Mouse (Mus musculus) embryonic facial prominence, embryonic 14.5 days (tissue): ENCODE data around the gene Kiz. TPM values are rescaled to one million over a fixed set of nuclear protein-coding genes. Genes with fewer than 3 reads are reported as not detected.
A peak's percentile ranks its signal among the peaks of the same experiment; 100 is the strongest.

Source experiments
- ATAC-seq: fragments of 200-750 bp; cut with Nextera tagmentation; 2 replicates; pipeline ENCODE4 v1.8.0; 2017; ENCODE audit warnings: low read depth, moderate number of reproducible peaks, moderate TSS enrichment
- DNase-seq: peaks from one replicate; pipeline ENCODE4 v3.0.0-alpha.2; 2015; ENCODE audit warnings: low spot score
- H3K27ac ChIP-seq: fragments of 300-500 bp; sonication (generic); replicated peaks from 2 replicates; pipeline ENCODE4 v1.5.1; 2014; ENCODE audit warnings: low read depth, mild to moderate bottlenecking, low read length, moderate library complexity
- H3K27me3 ChIP-seq: fragments of 300-500 bp; sonication (generic); replicated peaks from 2 replicates; pipeline ENCODE4 v1.6.1; 2014; ENCODE audit warnings: low read length; ENCODE audit not compliant: control insufficient read depth, insufficient read depth
- H3K36me3 ChIP-seq: fragments of 300-500 bp; sonication (generic); 2 replicates; pipeline ENCODE4 v1.6.1; 2014; ENCODE audit warnings: low read length, mixed read lengths; ENCODE audit not compliant: control insufficient read depth, insufficient read depth
- H3K4me1 ChIP-seq: fragments of 300-500 bp; sonication (generic); 2 replicates; pipeline ENCODE4 v1.6.1; 2014; ENCODE audit warnings: antibody characterized with exemption, low read length; ENCODE audit not compliant: control insufficient read depth, insufficient read depth
- H3K4me2 ChIP-seq: fragments of 300-500 bp; sonication (generic); 2 replicates; pipeline ENCODE4 v1.6.1; 2014; ENCODE audit warnings: low read depth, mild to moderate bottlenecking, low read length, moderate library complexity, mixed read lengths
- H3K4me3 ChIP-seq: fragments of 300-500 bp; sonication (generic); 2 replicates; pipeline ENCODE4 v1.5.1; 2014; ENCODE audit warnings: low read depth, mild to moderate bottlenecking, low read length
- H3K9ac ChIP-seq: fragments of 300-500 bp; sonication (generic); 2 replicates; pipeline ENCODE4 v1.6.1; 2014; ENCODE audit warnings: low read depth, mild to moderate bottlenecking, low read length, moderate library complexity, mixed read lengths
- H3K9me3 ChIP-seq: fragments of 300-500 bp; sonication (generic); 2 replicates; pipeline ENCODE4 v1.6.1; 2016; ENCODE audit warnings: low read length; ENCODE audit not compliant: control insufficient read depth
- WGBS: fragments of 180-500 bp; shearing (Covaris S2); extraction: QIAGEN DNeasy Blood & Tissue Kit; methylation state at CpG from one replicate; pipeline ENCODE4 v1.1.7; 2014; 5-methylcytosine and 5-hydroxymethylcytosine counted together
- polyA plus RNA-seq: library from polyadenylated mRNA; unstranded; fragments of >200 nt; fragmentation: Nextera tagmentation; extraction: Ambion mirVana; gene quantifications from 2 replicates; pipeline ENCODE4 v1.2.1, GENCODE M21; 2014

Gene Kiz
- 27.6 and 31.2 TPM in 2 replicates for polyA plus RNA-seq

DNA sequence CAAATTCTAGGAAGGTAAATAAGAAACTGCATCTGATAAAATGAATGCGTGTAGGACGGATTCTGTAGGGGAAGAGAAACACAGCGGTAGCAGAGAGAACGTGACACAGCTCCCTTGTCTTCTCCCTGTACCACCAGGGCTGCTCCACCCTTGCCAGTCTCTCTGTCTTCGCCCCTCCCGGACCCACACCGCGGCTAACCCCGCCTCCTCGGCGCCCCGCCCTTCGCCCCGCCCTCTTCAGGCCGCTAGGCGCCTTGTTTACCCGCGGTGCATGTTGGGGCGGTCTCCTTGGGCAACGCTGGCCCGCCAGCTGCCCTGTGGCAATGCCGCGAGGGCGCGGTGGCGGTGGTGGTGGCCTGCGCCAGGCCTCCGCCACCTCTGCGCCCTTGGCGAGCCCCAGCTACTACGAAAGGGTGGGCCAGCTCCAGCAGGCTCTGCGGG is at the start of gene Kiz:
Gene Kiz (plus strand): TSS at position 266 of the 441 bp plus-strand sequence.
- Histone ChIP-seq H3K36me3 (no peaks in the 10 kb centered on the region), H3K9me3 (no peaks in the 10 kb centered on the region), H3K4me1 (no peaks in the 10 kb centered on the region), H3K27me3 (no peaks in the 10 kb centered on the region), H3K4me3 (peak within 1 kb of the TSS; percentile 87), H3K27ac (peak within 1 kb of the TSS; percentile 70), H3K9ac (peak within 1 kb of the TSS; percentile 83), H3K4me2 (peak within 1 kb of the TSS; percentile 70)
- peak; percentile 99 for ATAC-seq
- WGBS = under 1% methylated on average over 22 of the region's 32 CpGs
- DNase-seq = peak; percentile 95

DNA sequence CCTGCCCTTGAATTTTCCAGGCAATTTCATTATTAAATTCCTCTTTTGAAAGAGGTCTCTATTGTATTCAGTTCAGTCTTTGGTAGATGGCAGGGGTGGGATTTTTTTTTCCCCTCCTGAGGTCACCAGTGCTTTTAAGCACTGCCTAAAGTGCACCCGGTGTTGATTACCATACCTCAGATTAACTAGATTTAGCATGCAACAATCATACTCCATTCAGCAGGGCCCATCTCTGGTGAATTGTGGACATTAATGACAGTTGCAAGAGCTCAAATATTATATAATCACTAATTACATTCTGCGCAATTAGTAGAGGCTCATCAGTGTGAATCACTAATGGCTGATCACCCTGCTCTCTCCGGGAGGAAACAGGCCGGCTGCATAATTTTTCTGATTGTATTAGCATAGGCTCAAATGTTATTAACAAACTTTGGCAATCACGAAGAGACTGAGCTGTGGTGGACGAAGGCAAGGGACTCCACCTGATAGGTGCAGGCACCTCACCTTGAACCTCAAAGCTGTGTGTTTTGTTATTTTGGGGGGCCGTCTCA is 45.9 kb upstream of the Kiz start:
- no peak for DNase-seq
- no peaks in the 10 kb centered on the region for H3K9me3 ChIP-seq
- H3K4me3 ChIP-seq = no peak overlapping the region
- WGBS = 86% methylated on average over 7 of the region's 7 CpGs
- H3K27me3 ChIP-seq = no peaks in the 10 kb centered on the region
- H3K9ac ChIP-seq = no peak overlapping the region
- H3K36me3 ChIP-seq = no peaks in the 10 kb centered on the region
- H3K27ac ChIP-seq = no peak overlapping the region
- no peak overlapping the region for H3K4me2 ChIP-seq
- H3K4me1 ChIP-seq = no peaks in the 10 kb centered on the region
- ATAC-seq = no peak

DNA sequence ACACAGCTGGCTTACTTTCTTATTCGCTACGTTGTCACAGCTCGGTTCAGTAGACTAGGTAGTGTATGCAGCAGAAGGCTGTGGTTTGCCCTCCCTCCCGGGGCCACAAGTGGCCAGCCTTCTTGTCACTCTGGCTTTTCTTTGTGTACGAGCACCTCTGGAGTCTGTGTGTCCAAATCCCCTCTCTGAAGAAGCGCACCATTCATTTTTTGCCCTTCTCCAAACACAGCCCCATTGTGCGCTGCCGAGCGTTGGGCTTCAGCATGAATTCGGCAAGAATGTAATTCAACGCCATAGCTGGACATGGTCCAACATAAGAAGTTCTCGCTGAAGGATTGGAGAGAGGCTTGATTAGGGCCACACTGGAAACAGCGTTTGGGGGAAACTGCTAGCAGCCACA is 45.0 kb upstream of the Kiz start:
- Histone ChIP-seq H3K4me1 (no peaks in the 10 kb centered on the region), H3K36me3 (no peaks in the 10 kb centered on the region), H3K9ac (peak overlapping the region; percentile 37), H3K4me2 (peak overlapping the region; percentile 52), H3K27ac (peak overlapping the region; percentile 63), H3K27me3 (no peaks in the 10 kb centered on the region), H3K9me3 (no peaks in the 10 kb centered on the region), H3K4me3 (peak overlapping the region; percentile 25; the same call in 1 of the 2 replicates)
- WGBS = 25% methylated on average over 13 of the region's 13 CpGs
- ATAC-seq = peak; percentile 90
- peak; percentile 95 for DNase-seq

DNA sequence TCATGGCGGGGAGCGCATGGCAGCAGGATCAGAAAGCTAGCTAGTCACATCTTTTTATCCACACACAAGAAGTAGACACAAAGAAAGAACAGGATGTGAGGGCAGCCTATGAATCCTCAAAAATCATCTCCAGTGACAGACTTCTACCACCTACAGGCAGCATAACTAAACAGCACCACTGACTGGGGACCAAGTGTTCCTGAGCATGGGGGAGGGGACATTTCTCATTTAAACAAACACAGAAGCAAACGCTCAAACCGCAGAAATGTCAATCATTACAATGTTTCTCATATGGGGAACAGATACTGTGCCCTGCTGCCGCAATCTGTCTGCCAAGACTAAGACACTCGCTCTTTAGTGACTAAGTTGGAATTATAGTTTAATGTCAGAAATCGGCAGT is 40.7 kb upstream of the Kiz start:
- Histone ChIP-seq H3K4me1 (no peaks in the 10 kb centered on the region), H3K9me3 (no peaks in the 10 kb centered on the region), H3K27me3 (no peaks in the 10 kb centered on the region), H3K9ac (no peak overlapping the region), H3K4me2 (no peak overlapping the region), H3K4me3 (no peak overlapping the region), H3K36me3 (no peaks in the 10 kb centered on the region), H3K27ac (no peak overlapping the region)
- ATAC-seq (0 out of 2 replicates have a peak, but pooled peaks have one; percentile 41), DNase-seq (peak; percentile 50)
- 72% methylated on average over 7 of the region's 7 CpGs for WGBS

DNA sequence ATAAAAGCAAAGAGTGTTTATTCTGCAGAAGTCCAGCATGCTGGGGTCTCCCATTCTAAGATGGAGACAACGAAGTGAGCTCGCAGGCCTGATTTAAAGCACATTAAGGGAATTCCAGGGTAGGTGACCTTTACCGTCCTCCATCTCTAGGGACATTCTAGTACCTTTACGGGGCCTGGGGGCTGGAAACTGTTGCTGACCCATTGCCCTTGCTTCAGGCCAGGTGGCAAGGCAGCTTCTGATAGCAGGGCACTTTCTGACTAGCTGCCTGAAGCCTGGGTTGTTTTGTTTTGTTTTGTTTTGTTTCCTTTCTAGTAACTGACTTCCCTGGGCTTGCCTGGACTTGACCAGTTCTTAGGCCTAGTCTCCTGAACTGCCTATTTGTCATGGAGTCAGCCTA is 36.6 kb upstream of the Kiz start:
- 67% methylated on average over 4 of the region's 4 CpGs for WGBS
- Histone ChIP-seq H3K4me2 (no peak overlapping the region), H3K9ac (no peak overlapping the region), H3K9me3 (no peaks in the 10 kb centered on the region), H3K27ac (no peak overlapping the region), H3K27me3 (no peaks in the 10 kb centered on the region), H3K36me3 (no peaks in the 10 kb centered on the region), H3K4me3 (no peak overlapping the region), H3K4me1 (no peaks in the 10 kb centered on the region)
- ATAC-seq (no peak), DNase-seq (no peak)

DNA sequence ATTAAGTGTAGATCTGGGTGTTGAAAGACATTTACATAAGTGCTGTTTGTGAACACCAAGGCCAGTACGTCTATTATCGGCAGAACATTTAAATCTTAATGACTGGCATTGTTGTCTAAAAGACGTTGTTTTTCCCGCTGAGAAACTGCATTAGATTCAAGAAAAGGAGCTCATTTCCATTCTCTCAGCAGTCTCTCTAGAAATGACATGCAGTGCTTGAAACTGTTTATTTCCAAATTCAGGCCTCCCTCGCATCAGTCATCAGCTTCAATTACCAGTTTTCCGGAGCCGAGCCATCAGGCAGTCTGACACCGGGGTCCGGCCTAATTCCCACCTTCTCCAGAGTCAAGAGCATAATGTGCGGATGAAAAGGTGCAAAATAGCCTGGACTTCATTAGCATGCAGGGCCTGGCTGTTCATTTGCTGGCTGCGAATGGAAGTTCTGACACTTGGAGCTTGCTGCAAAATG is 32.1 kb upstream of the Kiz start:
- no peak overlapping the region; the same call in 1 of the 2 replicates for H3K9ac ChIP-seq
- H3K9me3 ChIP-seq = no peaks in the 10 kb centered on the region
- ATAC-seq (no peak), DNase-seq (no peak)
- no peak overlapping the region for H3K27ac ChIP-seq
- H3K27me3 ChIP-seq = peaks cover 24% of the 10 kb centered on the region
- 38% methylated on average over 11 of the region's 11 CpGs for WGBS
- no peaks in the 10 kb centered on the region for H3K4me1 ChIP-seq
- H3K36me3 ChIP-seq = no peaks in the 10 kb centered on the region
- H3K4me2 ChIP-seq = no peak overlapping the region
- no peak overlapping the region for H3K4me3 ChIP-seq

DNA sequence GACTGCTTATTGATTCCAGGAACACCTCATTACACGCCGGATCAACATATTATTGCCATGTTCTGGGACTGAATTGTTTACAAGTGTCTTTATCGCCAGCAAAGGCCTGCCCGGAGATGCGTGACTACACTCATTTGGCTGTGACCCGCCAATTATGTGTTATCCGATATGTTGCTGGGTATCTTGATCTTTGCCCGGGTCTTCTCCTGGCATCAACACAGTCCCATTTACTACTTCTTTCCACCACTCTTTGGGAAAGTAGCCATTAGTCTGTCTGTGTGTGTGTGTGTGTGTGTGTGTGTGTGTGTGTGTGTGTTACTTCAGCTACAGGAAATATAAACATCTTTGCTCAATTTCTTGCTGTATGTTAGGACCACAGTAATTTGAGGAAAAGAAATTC is 31.6 kb upstream of the Kiz start:
- Histone ChIP-seq H3K27me3 (peaks cover 26% of the 10 kb centered on the region), H3K36me3 (no peaks in the 10 kb centered on the region), H3K27ac (no peak overlapping the region), H3K9me3 (no peaks in the 10 kb centered on the region), H3K4me3 (no peak overlapping the region), H3K9ac (no peak overlapping the region), H3K4me1 (no peaks in the 10 kb centered on the region), H3K4me2 (no peak overlapping the region)
- DNase-seq = no peak
- no peak for ATAC-seq
- 33% methylated on average over 8 of the region's 8 CpGs for WGBS

DNA sequence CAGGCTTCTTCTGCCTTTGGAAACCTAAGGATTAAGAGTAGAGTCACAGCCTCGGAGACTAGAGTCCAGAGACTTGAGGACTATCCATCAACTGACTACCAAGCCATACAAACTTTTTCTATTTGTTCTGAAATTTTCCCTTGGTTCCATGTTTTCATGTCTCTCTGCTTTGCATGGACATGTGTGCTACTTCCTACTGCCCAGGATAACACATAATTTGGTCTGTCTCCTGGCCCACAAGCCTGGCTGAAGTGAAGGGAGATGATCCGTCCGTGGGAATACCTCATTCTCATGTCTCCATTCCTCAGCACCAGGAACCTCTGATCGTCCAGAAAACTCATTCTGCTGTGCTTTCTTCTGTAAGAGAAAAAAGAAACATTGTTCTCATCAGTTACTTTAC is 27.7 kb upstream of the Kiz start:
- Histone ChIP-seq H3K36me3 (no peaks in the 10 kb centered on the region), H3K4me1 (no peaks in the 10 kb centered on the region), H3K27ac (no peak overlapping the region), H3K4me2 (no peak overlapping the region), H3K4me3 (no peak overlapping the region), H3K9ac (no peak overlapping the region), H3K9me3 (no peaks in the 10 kb centered on the region), H3K27me3 (peaks cover 63% of the 10 kb centered on the region)
- no peak for ATAC-seq
- DNase-seq = no peak
- WGBS = 76% methylated on average over 4 of the region's 4 CpGs
